Mouse (Mus musculus): ENCODE measurements around the gene Pdcd4.
"Not testable (repeated sequence)": the region's sequence is repeated elsewhere in the genome, so short reads cannot be mapped to it uniquely, and the experiment has no call there.

Pdcd4 gene

GRCm38 (mm10) chr19:53902739-53903487 is 10.9 kb downstream of the Pdcd4 start:
- peak; percentile 94 to 97 for DNase-seq

- peak; percentile 67 to 73 for DNase-seq
Measured at GRCm38 (mm10) chr19:53903507-53904321, 11.7 kb downstream of the Pdcd4 start.

- no peak for DNase-seq
Measured at GRCm38 (mm10) chr19:53904833-53905480, 12.9 kb downstream of the Pdcd4 start.

- DNase-seq: no peak
Measured at GRCm38 (mm10) chr19:53906033-53906702, 14.1 kb downstream of the Pdcd4 start.

DNA sequence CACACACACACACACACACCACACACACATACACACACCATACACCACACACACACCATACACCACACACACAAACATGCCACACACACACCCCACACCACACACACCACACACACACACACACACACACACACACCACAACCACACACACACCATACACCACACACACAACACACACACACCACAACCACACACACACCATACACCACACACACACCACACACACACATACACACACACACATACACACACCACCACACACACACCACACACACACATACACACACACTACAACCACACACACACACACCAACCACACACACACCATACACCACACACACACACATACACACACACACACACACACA is 14.7 kb downstream of the Pdcd4 start:
- DNase-seq: not testable (repeated sequence)

GRCm38 (mm10) chr19:53914950-53915349 is 22.9 kb downstream of the Pdcd4 start:
- DNase-seq: no peak

- DNase-seq: no peak
Measured at GRCm38 (mm10) chr19:53919541-53919940, 27.5 kb downstream of the Pdcd4 start.

DNA sequence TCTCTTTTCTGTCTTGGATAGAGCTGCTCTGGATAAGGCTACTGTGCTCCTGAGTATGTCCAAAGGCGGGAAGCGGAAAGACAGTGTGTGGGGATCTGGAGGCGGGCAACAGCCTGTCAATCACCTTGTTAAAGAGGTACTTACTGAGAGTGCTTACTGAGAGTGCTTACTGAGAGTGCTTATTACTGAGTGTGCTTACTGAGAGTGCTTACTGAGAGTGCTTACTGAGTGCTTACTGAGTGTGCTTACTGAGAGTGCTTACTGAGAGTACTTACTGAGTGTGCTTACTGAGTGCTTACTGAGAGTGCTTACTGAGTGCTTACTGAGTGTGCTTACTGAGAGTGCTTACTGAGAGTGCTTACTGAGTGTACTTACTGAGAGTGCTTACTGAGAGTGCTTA is 30.0 kb downstream of the Pdcd4 start:
- not testable (repeated sequence) for DNase-seq

DNA sequence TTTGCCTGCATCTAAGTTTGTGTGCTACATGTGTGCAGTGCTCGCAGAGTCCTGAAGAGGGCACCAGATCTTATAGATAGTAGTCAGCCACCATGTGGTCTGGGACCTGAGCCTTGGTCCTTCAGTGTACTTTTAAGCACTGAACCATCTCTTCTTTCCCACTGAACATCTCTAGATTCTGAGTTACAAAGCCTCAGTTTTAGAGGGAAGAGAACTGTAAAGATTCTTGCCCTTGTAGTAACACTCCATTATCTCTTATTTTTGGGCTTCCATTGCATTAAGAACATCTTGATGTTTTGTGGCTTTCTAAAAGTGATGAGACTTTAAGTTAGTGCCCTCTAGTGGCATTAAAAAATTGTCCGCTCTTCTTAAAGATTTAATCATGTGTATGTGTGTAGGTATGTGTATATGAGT is 33.3 kb downstream of the Pdcd4 start:
- peak in 1 of 2 experiments; percentile 35 for DNase-seq

DNA sequence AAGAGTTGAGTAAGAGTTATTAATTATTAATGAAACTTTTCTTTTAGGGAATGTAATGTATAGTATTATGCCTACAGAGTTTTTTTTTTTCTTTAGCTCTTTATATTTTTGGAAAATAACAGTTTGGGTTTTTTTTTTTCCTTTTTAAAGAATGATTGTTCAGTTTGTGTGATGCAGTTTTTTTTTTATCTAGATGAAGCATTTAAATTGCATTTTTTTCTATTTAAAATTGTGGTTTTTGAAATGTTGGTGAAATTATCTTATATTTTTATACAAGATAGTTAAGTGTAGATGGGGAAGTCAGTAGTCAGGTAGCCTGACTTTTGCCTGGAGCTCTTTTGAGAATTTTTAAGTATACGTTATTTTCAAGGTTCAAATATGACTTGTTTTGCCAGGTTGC is 34.7 kb downstream of the Pdcd4 start:
- DNase-seq: no peak

DNA sequence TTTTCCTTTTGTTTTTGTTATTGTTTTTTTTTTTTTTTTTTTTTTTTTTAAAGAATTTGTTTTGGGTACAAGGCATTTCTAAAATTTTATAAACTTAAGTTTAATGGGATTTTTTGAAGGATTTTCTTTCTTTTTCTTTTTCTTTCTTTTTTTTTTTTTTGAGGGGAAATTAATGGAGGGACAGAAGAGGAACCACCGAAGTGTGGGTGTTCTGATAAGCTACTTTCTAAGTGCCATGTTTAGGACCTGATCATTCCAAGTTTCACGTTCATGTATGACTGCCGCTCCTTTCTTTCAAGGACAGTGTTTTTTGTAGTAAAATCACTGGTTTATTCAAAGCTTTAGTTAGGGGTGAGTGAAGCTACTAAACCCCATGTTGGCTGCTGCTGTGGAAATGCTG is 37.2 kb downstream of the Pdcd4 start:
- no peak for DNase-seq

GRCm38 (mm10) chr19:53933050-53933449 is 41.0 kb downstream of the Pdcd4 start:
- DNase-seq: no peak

GRCm38 (mm10) chr19:53934046-53934445 is 42.0 kb downstream of the Pdcd4 start:
- DNase-seq: no peak

GRCm38 (mm10) chr19:53939467-53939866 is 47.4 kb downstream of the Pdcd4 start:
- no peak for DNase-seq

- no peak for DNase-seq
Measured at GRCm38 (mm10) chr19:53941139-53941538, 49.1 kb downstream of the Pdcd4 start.

DNA sequence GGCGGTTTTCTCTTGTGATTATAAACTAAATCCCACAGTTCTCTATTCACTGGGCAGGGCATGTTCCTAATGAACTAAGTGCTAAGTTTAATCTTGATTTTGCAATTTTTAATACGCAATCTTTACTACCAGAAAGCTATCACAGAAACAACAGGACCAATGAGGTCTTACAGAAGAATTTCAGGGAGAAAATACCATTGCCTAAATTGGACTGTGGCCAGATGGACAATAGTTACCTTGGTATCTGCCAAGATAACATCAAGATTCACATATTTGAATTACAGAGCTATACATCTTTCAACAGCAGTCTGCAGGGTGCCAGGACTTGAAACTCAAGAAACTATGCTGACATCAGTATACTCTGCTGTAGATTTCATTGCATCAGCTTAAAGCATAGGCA is 50.3 kb downstream of the Pdcd4 start:
- DNase-seq: no peak

DNA sequence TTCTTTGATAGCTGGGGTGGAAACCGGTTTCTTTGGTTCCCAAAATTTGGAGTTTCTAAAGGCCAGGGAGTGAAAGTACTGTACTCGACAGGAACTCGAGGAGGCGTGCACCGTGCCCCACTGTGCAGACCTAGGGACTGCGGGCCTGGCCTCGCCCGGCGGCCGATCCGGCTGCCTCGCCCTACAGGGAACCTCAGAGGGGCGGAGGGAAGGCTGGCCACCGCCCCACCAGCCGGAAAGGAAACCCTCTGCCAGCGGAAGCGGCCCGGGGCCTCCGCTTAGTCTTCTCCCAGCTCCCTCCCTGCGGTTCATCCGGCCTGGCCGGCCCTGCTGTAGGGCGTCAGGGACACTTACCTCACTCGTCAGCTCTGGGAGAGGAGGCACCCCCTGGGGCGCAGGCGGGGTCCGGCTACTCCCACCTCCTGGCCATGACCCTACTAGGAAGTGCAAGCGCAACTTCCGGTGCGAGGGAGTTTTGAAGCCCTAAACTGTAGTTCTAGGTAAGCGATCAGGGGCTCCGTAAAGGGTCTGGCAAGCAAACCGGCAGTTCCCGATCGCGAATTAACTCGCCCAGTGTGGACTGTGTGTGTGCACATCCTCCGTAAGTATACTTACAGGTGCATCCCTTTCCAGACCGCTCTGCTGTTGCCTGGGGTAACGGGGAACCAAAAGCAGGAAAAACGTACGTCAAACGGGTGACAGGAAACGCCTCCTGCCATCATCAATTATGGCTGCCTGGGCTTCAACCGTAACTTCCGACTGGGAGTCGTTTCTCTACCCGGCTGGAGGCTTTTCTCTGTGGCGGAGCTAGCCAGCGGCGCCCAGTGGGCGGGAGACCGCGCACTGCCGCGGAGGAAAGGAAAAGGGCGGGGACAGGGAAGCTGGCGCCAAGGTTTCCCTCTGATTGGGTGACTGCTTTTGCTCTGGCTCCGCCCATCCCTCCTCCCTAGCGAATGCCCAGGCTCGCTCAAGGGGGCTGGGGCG is 52.1 kb downstream of the Pdcd4 start, which contains the start of the genes Shoc2 and Bbip1:
Gene Shoc2 (plus strand): TSS at position 505 of the 984 bp plus-strand sequence.
Gene Bbip1 (minus strand): TSS at position 826 of the 984 bp plus-strand sequence.
- DNase-seq: peak; percentile 97 to 99

DNA sequence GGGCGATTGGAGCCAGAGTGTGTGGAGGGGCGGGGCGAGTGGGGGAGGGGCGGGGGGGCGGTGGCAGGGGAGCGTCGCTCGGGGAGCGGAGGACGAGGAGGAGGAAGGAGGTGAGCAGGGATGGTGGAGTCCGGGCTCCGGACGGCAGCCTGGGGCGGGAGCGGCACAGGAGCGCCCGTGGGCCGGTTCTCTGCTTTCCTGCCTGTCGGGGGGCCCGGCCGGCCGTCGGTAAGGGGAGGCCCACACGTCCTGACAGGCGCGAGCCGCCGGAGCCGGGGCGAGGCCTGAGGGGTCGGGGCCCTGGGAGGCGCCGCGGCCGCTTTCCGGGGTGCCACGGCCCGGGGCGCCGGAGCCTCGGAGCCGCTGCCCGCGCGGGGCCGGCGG is 52.7 kb downstream of the Pdcd4 start:
- DNase-seq: no peak

- peak; percentile 56 to 60 for DNase-seq
Measured at GRCm38 (mm10) chr19:53945171-53946042, 53.4 kb downstream of the Pdcd4 start.

- DNase-seq: no peak
Measured at GRCm38 (mm10) chr19:53957513-53957912, 65.5 kb downstream of the Pdcd4 start.

GRCm38 (mm10) chr19:53962511-53962910 is 70.5 kb downstream of the Pdcd4 start:
- no peak for DNase-seq
